Mouse (Mus musculus) cortical plate, adult 2 months (tissue): ENCODE measurements around the gene Dlg2. TPM values are rescaled to one million over a fixed set of nuclear protein-coding genes. Genes with fewer than 3 reads are reported as not detected.

Experiments used
- H3K27ac ChIP-seq: fragments of 200-500 bp; 2 replicates; pipeline ENCODE4 v1.5.1; 2012; ENCODE audit warnings: low read length, control low read depth, inconsistent platforms; ENCODE audit not compliant: insufficient read depth
- H3K4me1 ChIP-seq: fragments of 200-500 bp; 2 replicates; pipeline ENCODE4 v1.6.1; 2011; ENCODE audit warnings: low read length; ENCODE audit not compliant: control insufficient read depth, insufficient read depth
- H3K4me3 ChIP-seq: fragments of 200-500 bp; 2 replicates; pipeline ENCODE4 v1.5.1; 2011; ENCODE audit warnings: mild to moderate bottlenecking, low read length, control low read depth; ENCODE audit not compliant: insufficient read depth
- CTCF ChIP-seq: fragments of 200-500 bp; IDR thresholded peaks from 2 replicates; pipeline ENCODE4 v1.5.1; 2011; ENCODE audit warnings: mild to moderate bottlenecking, control low read depth, low read length; ENCODE audit not compliant: insufficient read depth; ENCODE audit errors: extremely low read depth
- POLR2A ChIP-seq: fragments of 200-500 bp; IDR thresholded peaks from 2 replicates; pipeline ENCODE4 v1.6.1; 2011; ENCODE audit warnings: mild to moderate bottlenecking, low read length, control low read depth; ENCODE audit not compliant: insufficient read depth; ENCODE audit errors: extremely low read depth
- polyA plus RNA-seq: library from polyadenylated mRNA; depleted of rRNA; stranded (reverse); fragments of >200 nt; gene quantifications from 2 replicates; pipeline ENCODE4 v1.2.3, GENCODE M21; 2012

Gene Dlg2
- polyA plus RNA-seq, 1 experiment = 139 TPM

DNA sequence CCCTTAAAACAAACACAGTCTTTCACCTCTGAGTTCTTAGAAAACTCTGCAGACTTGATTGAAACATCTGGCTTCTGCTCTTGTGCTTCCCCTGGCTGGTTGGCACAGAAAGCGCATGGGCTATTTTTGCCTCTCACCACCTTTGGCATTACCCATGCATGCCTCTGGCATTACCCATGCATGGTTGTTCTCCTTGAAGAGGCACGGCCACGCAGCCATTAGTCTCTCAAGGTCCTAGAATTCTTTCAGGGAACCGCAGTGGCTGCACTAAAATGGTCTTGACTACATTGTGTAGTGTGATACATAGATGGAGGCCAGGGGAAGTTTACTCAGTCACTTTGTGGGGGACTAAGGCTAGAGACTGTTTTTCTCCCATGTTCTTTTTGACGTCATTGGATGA lies 1709.9 kb downstream of the Dlg2 start:
- no peak for TF ChIP-seq CTCF
- no peak for TF ChIP-seq POLR2A
- Histone ChIP-seq H3K4me3 (no peak overlapping the region), H3K4me1 (peaks cover 10% of the 10 kb centered on the region), H3K27ac (no peak overlapping the region)

DNA sequence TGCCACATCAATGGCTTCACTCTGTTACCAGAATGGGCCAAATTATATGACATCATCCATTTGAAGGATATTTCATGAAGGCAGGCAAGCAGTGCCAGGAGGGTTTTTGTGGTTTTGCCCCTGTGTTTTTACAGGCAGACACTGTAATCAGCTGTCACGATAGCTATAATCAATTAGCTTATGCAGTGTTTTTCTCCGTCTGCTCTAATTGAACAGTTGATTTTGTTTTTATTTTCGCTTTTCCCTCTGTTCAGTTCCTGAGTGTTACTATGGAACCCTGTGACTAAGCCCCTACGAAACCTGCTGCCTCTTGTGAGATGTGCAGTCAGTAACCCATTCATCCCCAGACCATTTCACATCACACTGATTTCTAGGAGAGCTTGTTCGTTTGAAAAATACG lies 1712.7 kb downstream of the Dlg2 start:
- TF ChIP-seq POLR2A = no peak
- no peak overlapping the region for H3K4me3 ChIP-seq
- H3K27ac ChIP-seq = no peak overlapping the region
- peaks cover 6% of the 10 kb centered on the region for H3K4me1 ChIP-seq

DNA sequence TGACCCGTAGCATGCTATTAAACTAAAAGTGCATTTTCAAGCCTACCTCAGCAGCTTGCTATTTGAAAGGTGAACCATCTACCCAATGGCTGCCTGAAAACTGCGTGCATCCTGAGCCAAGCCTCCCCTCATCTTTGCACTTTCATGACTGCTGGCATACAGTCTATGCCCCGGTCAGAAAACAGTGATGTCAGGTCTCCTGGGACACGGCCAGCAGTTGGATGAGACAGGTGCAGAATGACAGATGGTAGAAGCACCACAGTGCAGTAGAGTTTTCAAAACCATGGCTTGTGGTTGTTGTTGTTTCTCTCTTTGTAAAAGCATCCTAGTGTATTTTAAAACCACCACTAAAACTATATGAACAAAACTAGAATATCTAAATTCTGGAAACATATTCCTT lies 1719.5 kb downstream of the Dlg2 start:
- TF ChIP-seq POLR2A (no peak), CTCF (no peak)
- Histone ChIP-seq H3K4me1 (0 out of 2 replicates have a peak, but pooled peaks cover 2% of the 10 kb centered on the region), H3K27ac (no peak overlapping the region), H3K4me3 (no peak overlapping the region)

DNA sequence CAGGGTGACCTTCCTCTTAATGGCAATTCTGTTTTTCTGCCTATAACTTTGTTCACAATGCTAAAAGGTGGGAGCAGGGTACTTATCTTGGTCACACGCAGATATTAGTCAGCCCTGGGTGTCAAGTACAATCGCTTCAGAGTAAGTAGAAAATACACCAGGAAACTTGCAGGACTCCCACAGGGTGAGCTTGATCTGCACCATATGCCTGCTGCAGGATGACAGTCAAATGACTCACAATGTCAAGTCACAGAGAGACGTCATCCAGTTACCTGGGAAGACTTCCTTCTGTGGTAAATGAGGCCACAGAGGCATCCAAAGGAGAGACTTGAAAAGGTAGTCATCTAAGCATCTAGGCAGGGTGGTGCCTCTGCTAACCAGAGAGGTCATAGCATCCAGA lies 1721.1 kb downstream of the Dlg2 start:
- TF ChIP-seq POLR2A = no peak
- no peak for TF ChIP-seq CTCF
- Histone ChIP-seq H3K4me1 (0 out of 2 replicates have a peak, but pooled peaks cover 2% of the 10 kb centered on the region), H3K4me3 (no peak overlapping the region), H3K27ac (0 out of 2 replicates have a peak overlapping the region, but pooled peaks have one; percentile 71)

DNA sequence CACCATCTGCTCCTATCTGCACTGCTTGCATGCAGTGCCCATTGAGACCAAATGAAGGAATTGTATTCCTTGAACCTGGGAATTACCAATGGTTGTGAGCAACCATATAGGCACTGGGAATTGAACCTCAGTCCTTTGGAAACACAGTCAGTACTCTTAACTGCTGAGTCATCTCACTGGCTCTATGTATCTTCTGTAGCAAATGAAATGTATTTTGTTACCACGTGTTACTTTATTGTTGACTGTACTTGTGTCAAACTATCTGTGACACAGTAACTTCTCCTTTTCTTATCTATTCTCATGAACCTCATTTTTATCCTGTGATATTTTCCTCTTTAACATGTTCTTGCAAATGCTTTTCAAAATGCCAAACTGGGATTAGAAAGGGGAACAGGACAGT lies 1722.7 kb downstream of the Dlg2 start:
- Histone ChIP-seq H3K4me1 (0 out of 2 replicates have a peak, but pooled peaks cover 2% of the 10 kb centered on the region), H3K4me3 (no peak overlapping the region), H3K27ac (no peak overlapping the region)
- no peak for TF ChIP-seq CTCF
- no peak for TF ChIP-seq POLR2A

DNA sequence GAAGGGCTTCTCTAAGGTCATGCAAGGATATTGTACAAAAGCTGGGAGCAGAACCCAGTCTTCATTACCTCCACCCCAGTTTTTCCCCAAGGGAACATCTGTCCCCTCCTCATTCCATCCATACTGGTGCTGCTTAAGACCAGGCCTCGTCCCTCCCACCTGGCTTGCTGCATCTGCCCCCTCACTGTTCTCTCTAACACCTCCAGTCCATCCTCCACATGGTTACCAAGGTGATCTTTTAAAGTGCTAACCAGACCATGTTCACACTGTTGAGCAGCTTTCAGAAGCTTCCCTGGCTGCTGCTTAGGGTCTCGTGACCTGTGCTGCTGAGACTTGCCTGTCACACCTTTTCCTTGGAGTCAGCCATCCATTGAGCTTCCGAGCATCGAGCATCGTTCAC lies 1734.2 kb downstream of the Dlg2 start:
- TF ChIP-seq POLR2A (no peak), CTCF (no peak)
- Histone ChIP-seq H3K4me1 (peaks cover 6% of the 10 kb centered on the region), H3K27ac (no peak overlapping the region), H3K4me3 (no peak overlapping the region)

DNA sequence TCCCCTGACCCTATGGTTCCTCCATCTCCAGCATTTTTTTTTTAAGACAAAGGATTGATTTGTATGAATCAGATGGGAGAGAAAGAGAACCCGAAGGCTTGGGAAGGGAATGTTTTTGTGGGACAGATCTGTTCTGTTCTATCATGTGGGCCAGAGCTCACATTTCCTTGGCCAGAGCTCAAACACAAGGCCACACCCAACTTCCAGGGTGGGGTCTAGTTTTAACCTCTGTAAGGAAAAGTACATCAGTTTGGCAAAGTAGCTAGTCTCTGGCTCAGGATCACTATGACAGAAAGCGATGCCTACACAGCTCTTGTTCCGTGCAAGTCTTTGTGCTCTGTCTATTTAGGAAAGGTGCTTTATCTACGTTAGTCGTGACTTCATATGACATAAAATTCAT lies 1737.3 kb downstream of the Dlg2 start:
- H3K27ac ChIP-seq = no peak overlapping the region
- H3K4me1 ChIP-seq = peaks cover 6% of the 10 kb centered on the region
- H3K4me3 ChIP-seq = no peak overlapping the region
- TF ChIP-seq POLR2A (no peak), CTCF (no peak)

DNA sequence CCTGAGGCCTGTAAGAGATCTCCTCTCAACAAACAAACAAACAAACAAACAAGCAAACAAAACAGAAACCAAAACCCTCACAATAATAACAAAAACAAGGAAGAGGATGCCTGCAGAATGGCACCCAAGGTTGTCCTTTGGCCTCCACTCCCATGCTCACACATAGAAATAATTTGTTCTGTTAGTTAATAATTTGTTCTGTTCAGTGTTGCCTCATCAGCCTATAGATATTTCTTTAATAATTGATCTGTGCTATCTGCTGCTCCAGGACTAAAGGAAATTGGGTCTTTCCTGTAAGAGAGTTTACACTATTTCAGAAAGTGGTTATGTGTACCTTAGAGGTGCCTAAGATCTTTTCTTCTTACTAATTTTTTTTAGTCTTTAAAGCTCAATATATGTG lies 1741.7 kb downstream of the Dlg2 start:
- TF ChIP-seq CTCF (no peak), POLR2A (no peak)
- H3K27ac ChIP-seq = no peak overlapping the region
- no peak overlapping the region for H3K4me3 ChIP-seq
- no peaks in the 10 kb centered on the region; the same call in 1 of the 2 replicates for H3K4me1 ChIP-seq

DNA sequence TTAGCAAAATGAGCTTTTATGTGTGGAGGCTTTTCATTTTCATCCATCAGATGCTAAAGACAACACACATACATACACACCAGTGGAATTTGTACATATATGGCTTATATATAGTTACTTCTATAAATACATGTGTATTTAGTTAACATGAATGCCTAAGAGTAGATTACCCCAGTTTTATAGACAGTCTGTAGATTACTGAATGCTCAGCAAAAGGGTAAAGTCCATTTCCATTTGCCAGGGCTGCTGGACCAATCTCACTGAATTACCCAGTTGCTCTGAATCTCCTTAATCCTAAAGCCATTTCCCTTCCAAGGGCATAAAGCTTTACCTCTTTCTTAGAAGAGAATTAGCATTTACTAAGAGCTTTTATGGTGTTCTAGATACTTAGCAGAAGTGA lies 1744.1 kb downstream of the Dlg2 start:
- Histone ChIP-seq H3K4me3 (no peak overlapping the region), H3K27ac (no peak overlapping the region), H3K4me1 (no peaks in the 10 kb centered on the region)
- TF ChIP-seq POLR2A (no peak), CTCF (no peak)

DNA sequence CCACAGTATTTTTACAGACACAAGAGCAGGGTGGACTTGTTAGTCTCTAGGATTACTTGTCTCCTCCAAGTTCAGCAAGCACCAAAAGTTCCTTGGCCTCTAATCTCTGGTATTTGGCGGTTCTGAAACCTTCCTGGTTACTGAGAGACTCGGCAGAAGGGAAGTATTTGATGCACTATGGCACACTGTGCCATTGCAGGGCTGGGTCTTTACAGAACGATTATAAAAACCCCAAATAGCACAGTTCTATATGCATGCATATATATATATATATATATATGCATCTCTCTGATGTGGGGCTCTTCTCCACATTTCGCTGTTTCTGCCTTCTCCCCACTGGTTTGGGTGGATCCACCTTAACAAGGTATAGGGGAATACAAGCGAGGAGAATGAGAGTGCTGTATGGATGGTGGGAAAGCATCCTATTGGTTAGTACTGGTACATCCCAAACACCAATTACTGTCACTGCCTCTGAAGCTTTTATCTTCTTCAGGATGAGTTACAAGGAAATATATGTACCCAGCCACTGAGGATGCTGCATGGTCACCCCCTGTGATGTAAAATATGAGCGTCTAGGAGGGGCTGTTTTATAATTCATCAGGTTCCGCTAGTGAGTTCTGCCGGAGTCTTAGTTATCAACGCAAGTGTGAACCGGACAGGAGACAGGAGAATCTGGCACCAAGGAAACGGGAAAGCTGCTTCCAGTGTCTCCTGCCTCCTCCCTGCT lies 1758.2 kb downstream of the Dlg2 start:
- Histone ChIP-seq H3K4me1 (no peaks in the 10 kb centered on the region; the same call in 1 of the 2 replicates), H3K27ac (no peak overlapping the region), H3K4me3 (peak overlapping the region; percentile 55)
- TF ChIP-seq CTCF (no peak), POLR2A (peak; percentile 51; the same call in 1 of the 2 replicates)
